Mouse (Mus musculus): ENCODE results near the gene Dhrs7b. TPM values are rescaled to one million over a fixed set of nuclear protein-coding genes. Genes with fewer than 3 reads are reported as not detected.
"Not testable (repeated sequence)": the region's sequence is repeated elsewhere in the genome, so short reads cannot be mapped to it uniquely, and the experiment has no call there.

Gene Dhrs7b
- polyA plus RNA-seq, 1 experiment from 2014 or later, result 70.8 TPM

DNA sequence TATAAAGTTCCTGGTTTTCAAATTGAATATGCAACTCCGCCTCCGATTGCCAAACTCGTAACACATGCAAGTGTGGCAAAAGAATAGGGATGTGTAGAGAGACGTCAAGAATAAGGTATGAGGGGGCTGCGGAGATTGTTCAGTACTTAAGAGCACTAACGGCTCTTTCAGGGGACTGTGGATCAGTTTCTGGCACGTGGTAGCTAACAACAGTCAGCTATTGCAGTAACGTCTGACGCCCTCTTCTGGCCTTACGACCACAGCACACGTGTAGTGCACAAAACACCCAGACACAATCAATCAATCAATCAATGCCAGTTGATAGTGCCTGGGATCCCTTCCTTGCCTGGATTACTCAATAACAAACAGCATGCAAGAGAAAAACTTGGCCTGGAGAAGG, 49.0 kb downstream of the Dhrs7b start:
- no peak for ATAC-seq
- H3K4me1 ChIP-seq (ENCODE audit: control insufficient read depth, insufficient read depth, low read length), result peaks cover 33% of the 10 kb centered on the region
- no peaks in the 10 kb centered on the region for H3K27me3 ChIP-seq (replicated peaks; ENCODE audit: control insufficient read depth, insufficient read depth, low read length)
- H3K36me3 ChIP-seq (ENCODE audit: control insufficient read depth, insufficient read depth, low read length), result no peaks in the 10 kb centered on the region
- H3K27ac ChIP-seq (ENCODE audit: low read length), result peak overlapping the region; percentile 99
- peak overlapping the region; percentile 81 for H3K9ac ChIP-seq (ENCODE audit: low read depth, low read length)
- H3K9me3 ChIP-seq (ENCODE audit: control insufficient read depth, low read length), result no peaks in the 10 kb centered on the region
- WGBS, result under 1% methylated on average over 11 of the region's 11 CpGs
- peak overlapping the region; percentile 93 for H3K4me3 ChIP-seq (ENCODE audit: low read length)
- H3K4me2 ChIP-seq (ENCODE audit: low read depth, low read length), result peak overlapping the region; percentile 79

DNA sequence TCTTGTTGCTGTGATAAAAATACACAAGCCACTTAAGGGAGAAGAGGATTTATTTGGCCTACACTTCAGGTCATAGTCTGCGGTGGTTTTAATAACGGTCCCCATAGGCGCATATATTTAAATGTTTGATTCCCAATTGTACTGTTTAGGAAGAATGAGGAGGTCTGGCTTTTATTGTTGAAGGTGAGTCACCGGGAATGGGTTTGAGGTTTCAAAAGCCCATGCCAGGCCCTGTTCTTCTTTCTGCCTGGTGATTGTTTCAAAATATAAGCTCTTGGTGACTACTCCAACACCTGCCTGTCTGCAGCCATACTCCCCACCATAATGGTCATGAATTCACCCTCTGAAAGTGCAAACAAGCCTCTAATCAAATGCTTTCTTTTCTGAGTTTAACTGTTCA, 50.1 kb downstream of the Dhrs7b start:
- Histone ChIP-seq H3K9ac (ENCODE audit: low read depth, low read length) (no peak overlapping the region), H3K27me3 (replicated peaks; ENCODE audit: control insufficient read depth, insufficient read depth, low read length) (no peaks in the 10 kb centered on the region), H3K36me3 (ENCODE audit: control insufficient read depth, insufficient read depth, low read length) (no peaks in the 10 kb centered on the region), H3K27ac (ENCODE audit: low read length) (no peak overlapping the region), H3K4me1 (ENCODE audit: control insufficient read depth, insufficient read depth, low read length) (peaks cover 23% of the 10 kb centered on the region), H3K4me2 (ENCODE audit: low read depth, low read length) (no peak overlapping the region), H3K9me3 (ENCODE audit: control insufficient read depth, low read length) (no peaks in the 10 kb centered on the region), H3K4me3 (ENCODE audit: low read length) (no peak overlapping the region)
- 89% methylated on average over 4 of the region's 4 CpGs for WGBS
- no peak for ATAC-seq

DNA sequence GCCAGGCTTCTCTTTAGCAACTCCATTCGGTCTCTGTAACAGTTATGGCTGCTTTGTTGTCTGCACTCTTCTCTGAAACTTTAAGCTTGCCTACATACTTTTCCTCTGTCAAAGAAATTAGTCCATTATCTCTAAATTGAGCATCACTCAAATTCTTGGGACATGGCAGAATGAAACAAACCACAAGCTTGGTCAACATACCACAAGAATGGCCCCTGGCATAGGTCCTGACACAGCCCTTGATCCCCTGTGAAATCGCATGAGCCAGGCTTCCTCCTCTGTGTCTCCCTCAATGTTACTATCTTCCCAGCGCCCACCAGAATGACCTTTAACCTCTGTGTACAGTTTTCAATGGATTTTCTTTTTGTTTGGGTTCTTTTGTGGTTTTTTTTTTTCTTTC, 52.0 kb downstream of the Dhrs7b start:
- Histone ChIP-seq H3K4me2 (ENCODE audit: low read depth, low read length) (no peak overlapping the region), H3K27me3 (replicated peaks; ENCODE audit: control insufficient read depth, insufficient read depth, low read length) (no peaks in the 10 kb centered on the region), H3K9ac (ENCODE audit: low read depth, low read length) (no peak overlapping the region), H3K36me3 (ENCODE audit: control insufficient read depth, insufficient read depth, low read length) (no peaks in the 10 kb centered on the region), H3K4me3 (ENCODE audit: low read length) (no peak overlapping the region), H3K27ac (ENCODE audit: low read length) (no peak overlapping the region), H3K9me3 (ENCODE audit: control insufficient read depth, low read length) (no peaks in the 10 kb centered on the region), H3K4me1 (ENCODE audit: control insufficient read depth, insufficient read depth, low read length) (peaks cover 7% of the 10 kb centered on the region)
- 70% methylated on average over 3 of the region's 3 CpGs for WGBS
- no peak for ATAC-seq

DNA sequence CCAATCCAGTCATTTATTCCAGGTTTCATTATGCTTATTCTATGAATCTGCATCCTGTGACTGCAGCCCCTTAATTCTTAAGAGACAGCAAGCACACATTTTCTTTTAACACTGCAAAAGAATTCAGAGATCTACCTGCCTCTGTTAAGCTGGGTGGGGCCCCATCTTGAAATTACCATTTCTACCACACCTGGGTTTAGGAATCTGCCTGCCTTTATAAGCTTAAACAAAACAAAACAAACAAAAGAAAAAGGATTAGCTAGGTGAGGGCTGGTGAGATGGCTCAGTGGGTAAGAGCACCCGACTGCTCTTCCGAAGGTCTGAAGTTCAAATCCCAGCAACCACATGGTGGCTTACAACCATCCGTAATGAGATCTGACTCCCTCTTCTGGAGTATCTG, 56.6 kb downstream of the Dhrs7b start:
- H3K9me3 ChIP-seq (ENCODE audit: control insufficient read depth, low read length); H3K27ac ChIP-seq (ENCODE audit: low read length); H3K4me2 ChIP-seq (ENCODE audit: low read depth, low read length); H3K4me1 ChIP-seq (ENCODE audit: control insufficient read depth, insufficient read depth, low read length); ATAC-seq; H3K27me3 ChIP-seq (replicated peaks; ENCODE audit: control insufficient read depth, insufficient read depth, low read length); H3K4me3 ChIP-seq (ENCODE audit: low read length); H3K9ac ChIP-seq (ENCODE audit: low read depth, low read length); H3K36me3 ChIP-seq (ENCODE audit: control insufficient read depth, insufficient read depth, low read length): not testable (repeated sequence)
- 85% methylated on average over 2 of the region's 3 CpGs for WGBS

DNA sequence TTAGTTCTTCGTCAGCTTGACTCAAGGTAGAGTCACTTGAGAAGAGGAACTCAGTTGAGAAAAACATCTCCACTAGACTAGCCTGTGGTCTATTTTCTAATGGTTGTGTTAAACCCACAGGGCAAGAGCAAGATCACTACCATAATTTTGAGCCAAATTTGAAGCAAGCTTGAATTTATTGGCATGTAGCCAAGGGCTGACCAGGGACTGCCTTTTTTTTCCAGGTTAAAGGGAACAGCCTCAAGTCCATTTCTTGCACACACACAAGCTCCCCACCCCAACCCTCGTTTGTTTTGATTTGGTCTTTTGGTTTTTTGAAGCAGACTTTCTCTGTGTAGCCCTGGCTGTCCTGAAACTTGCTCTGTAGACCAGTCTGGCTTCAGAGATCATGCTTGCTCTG, 59.4 kb downstream of the Dhrs7b start:
- Histone ChIP-seq H3K9ac (ENCODE audit: low read depth, low read length) (no peak overlapping the region), H3K27ac (ENCODE audit: low read length) (no peak overlapping the region), H3K4me1 (ENCODE audit: control insufficient read depth, insufficient read depth, low read length) (no peaks in the 10 kb centered on the region), H3K4me2 (ENCODE audit: low read depth, low read length) (no peak overlapping the region), H3K4me3 (ENCODE audit: low read length) (no peak overlapping the region), H3K36me3 (ENCODE audit: control insufficient read depth, insufficient read depth, low read length) (no peaks in the 10 kb centered on the region), H3K27me3 (replicated peaks; ENCODE audit: control insufficient read depth, insufficient read depth, low read length) (no peaks in the 10 kb centered on the region), H3K9me3 (ENCODE audit: control insufficient read depth, low read length) (no peaks in the 10 kb centered on the region)
- ATAC-seq, result no peak
- 67% methylated on average over 2 of the region's 2 CpGs for WGBS

DNA sequence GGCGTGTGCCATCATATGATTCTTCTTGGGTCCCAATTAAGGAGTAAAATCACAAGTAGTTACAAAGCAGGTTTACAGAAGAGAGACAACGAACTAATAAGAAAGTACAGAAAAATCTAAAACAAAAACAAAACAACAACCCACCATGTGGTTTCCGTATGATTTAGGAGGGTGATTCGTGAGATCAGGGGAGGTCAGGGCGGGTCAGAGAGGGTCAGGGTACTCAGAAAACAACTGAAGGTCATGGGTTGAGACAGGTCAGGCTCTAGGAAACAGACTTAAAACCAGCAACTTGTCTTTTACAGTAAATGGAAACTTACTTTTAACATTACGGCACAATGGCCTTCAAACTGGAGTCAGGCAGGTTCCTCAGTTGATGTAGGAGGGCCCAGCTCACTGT, 59.9 kb downstream of the Dhrs7b start:
- no peak for ATAC-seq
- Histone ChIP-seq H3K4me2 (ENCODE audit: low read depth, low read length) (no peak overlapping the region), H3K9ac (ENCODE audit: low read depth, low read length) (no peak overlapping the region), H3K4me1 (ENCODE audit: control insufficient read depth, insufficient read depth, low read length) (no peaks in the 10 kb centered on the region), H3K9me3 (ENCODE audit: control insufficient read depth, low read length) (no peaks in the 10 kb centered on the region), H3K27ac (ENCODE audit: low read length) (no peak overlapping the region), H3K4me3 (ENCODE audit: low read length) (no peak overlapping the region), H3K36me3 (ENCODE audit: control insufficient read depth, insufficient read depth, low read length) (no peaks in the 10 kb centered on the region), H3K27me3 (replicated peaks; ENCODE audit: control insufficient read depth, insufficient read depth, low read length) (no peaks in the 10 kb centered on the region)
- 60% methylated on average over 6 of the region's 6 CpGs for WGBS

DNA sequence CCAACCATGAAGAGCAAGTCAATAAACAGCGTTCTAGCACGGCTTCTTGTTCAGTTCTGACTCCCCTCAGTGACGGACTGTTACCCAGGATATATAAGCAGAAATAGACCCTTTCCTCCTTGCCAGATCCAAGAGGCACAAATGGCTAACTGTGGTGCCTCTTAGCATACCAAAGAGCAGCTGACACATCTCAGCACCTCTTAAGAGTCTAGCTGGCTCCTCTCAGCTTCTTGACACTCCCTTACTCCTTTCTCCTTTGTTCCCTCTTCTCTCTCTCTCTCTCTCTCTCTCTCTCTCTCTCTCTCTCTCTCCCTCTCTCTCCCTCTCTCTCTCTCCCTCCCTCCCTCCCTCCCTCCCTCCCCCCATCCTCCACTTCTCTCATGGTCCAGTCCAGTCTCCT, 60.3 kb downstream of the Dhrs7b start:
- Histone ChIP-seq H3K9ac (ENCODE audit: low read depth, low read length) (no peak overlapping the region), H3K4me2 (ENCODE audit: low read depth, low read length) (no peak overlapping the region), H3K27me3 (replicated peaks; ENCODE audit: control insufficient read depth, insufficient read depth, low read length) (no peaks in the 10 kb centered on the region), H3K4me3 (ENCODE audit: low read length) (no peak overlapping the region), H3K4me1 (ENCODE audit: control insufficient read depth, insufficient read depth, low read length) (no peaks in the 10 kb centered on the region), H3K27ac (ENCODE audit: low read length) (no peak overlapping the region), H3K36me3 (ENCODE audit: control insufficient read depth, insufficient read depth, low read length) (no peaks in the 10 kb centered on the region), H3K9me3 (ENCODE audit: control insufficient read depth, low read length) (no peaks in the 10 kb centered on the region)
- ATAC-seq, result no peak
- WGBS, result 52% methylated on average over 3 of the region's 3 CpGs

DNA sequence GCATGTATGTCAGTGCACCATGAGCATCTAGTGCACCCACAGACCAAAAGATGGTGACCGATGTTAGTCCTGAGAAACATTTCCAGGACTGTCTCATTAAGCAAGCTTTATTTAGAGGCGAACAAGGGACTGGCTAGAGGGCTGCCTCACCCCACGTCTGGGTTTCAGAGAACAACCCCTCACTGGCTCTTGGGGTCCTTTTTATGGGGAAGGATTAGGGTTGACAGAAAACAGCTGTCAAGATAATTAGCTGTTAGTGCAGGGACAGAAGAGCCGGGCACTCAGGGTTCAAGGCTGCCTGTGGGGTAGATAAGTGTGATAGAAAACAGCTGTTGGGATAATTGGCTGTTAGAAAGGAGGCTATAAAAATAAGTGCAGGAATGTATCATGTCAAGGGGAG, 65.5 kb downstream of the Dhrs7b start:
- ATAC-seq, result no peak
- no peaks in the 10 kb centered on the region for H3K9me3 ChIP-seq (ENCODE audit: control insufficient read depth, low read length)
- no peak overlapping the region for H3K4me3 ChIP-seq (ENCODE audit: low read length)
- no peak overlapping the region for H3K9ac ChIP-seq (ENCODE audit: low read depth, low read length)
- no peaks in the 10 kb centered on the region for H3K4me1 ChIP-seq (ENCODE audit: control insufficient read depth, insufficient read depth, low read length)
- H3K36me3 ChIP-seq (ENCODE audit: control insufficient read depth, insufficient read depth, low read length), result no peaks in the 10 kb centered on the region
- 27% methylated on average over 4 of the region's 4 CpGs for WGBS
- H3K27ac ChIP-seq (ENCODE audit: low read length), result no peak overlapping the region
- H3K4me2 ChIP-seq (ENCODE audit: low read depth, low read length), result no peak overlapping the region
- H3K27me3 ChIP-seq (replicated peaks; ENCODE audit: control insufficient read depth, insufficient read depth, low read length), result no peaks in the 10 kb centered on the region

DNA sequence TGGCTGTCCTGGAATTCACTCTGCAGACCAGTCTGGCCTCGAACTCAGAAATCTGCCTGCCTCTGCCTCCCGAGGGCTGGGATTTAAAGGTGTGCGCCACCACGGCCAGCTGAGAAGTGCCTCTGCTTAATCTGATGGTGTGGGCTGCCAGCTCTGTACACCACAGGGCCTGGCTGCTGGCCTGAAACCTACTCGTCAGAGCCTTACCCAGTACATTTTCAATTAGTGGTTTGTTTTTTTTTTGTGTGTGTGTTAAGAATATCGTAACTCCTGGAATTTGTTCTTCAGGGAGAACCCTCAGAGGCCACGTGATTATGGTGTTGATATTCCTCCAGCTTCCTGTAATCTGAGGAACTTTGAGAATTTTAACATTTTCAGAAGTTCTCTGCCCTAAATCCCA, 71.6 kb downstream of the Dhrs7b start:
- Histone ChIP-seq H3K27me3 (replicated peaks; ENCODE audit: control insufficient read depth, insufficient read depth, low read length) (no peaks in the 10 kb centered on the region), H3K9ac (ENCODE audit: low read depth, low read length) (no peak overlapping the region), H3K4me3 (ENCODE audit: low read length) (no peak overlapping the region), H3K9me3 (ENCODE audit: control insufficient read depth, low read length) (no peaks in the 10 kb centered on the region), H3K4me1 (ENCODE audit: control insufficient read depth, insufficient read depth, low read length) (no peaks in the 10 kb centered on the region), H3K27ac (ENCODE audit: low read length) (no peak overlapping the region), H3K4me2 (ENCODE audit: low read depth, low read length) (no peak overlapping the region), H3K36me3 (ENCODE audit: control insufficient read depth, insufficient read depth, low read length) (peaks cover 8% of the 10 kb centered on the region; the same call in 1 of the 2 replicates)
- no peak for ATAC-seq
- 84% methylated on average over 7 of the region's 7 CpGs for WGBS

DNA sequence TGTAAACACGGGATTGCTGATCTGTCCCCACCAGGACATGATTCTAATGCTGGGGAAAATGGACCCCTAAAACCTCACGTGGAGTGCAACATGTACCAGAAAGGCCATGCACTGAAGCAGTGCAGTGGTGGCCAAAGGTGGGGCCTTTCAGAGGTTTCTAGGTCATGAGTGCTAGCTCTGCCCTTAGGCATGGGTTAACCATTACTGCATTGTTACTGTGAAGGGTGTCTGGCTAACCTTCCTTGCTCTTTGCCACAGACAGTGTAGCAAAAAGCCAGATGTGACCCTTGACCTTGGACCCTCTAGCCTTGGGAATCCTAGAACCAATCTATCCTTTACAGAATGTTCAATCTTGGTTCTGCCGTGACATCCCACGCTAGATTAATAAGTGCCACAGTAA, 72.1 kb downstream of the Dhrs7b start:
- Histone ChIP-seq H3K9ac (ENCODE audit: low read depth, low read length) (no peak overlapping the region), H3K9me3 (ENCODE audit: control insufficient read depth, low read length) (no peaks in the 10 kb centered on the region), H3K36me3 (ENCODE audit: control insufficient read depth, insufficient read depth, low read length) (peaks cover 8% of the 10 kb centered on the region; the same call in 1 of the 2 replicates), H3K4me1 (ENCODE audit: control insufficient read depth, insufficient read depth, low read length) (no peaks in the 10 kb centered on the region), H3K4me3 (ENCODE audit: low read length) (no peak overlapping the region), H3K27ac (ENCODE audit: low read length) (no peak overlapping the region), H3K27me3 (replicated peaks; ENCODE audit: control insufficient read depth, insufficient read depth, low read length) (no peaks in the 10 kb centered on the region), H3K4me2 (ENCODE audit: low read depth, low read length) (no peak overlapping the region)
- no peak for ATAC-seq
- 64% methylated on average over 4 of the region's 4 CpGs for WGBS
